ENCODE assay signal across 12 mouse cellular contexts in the genomic region with DNA sequence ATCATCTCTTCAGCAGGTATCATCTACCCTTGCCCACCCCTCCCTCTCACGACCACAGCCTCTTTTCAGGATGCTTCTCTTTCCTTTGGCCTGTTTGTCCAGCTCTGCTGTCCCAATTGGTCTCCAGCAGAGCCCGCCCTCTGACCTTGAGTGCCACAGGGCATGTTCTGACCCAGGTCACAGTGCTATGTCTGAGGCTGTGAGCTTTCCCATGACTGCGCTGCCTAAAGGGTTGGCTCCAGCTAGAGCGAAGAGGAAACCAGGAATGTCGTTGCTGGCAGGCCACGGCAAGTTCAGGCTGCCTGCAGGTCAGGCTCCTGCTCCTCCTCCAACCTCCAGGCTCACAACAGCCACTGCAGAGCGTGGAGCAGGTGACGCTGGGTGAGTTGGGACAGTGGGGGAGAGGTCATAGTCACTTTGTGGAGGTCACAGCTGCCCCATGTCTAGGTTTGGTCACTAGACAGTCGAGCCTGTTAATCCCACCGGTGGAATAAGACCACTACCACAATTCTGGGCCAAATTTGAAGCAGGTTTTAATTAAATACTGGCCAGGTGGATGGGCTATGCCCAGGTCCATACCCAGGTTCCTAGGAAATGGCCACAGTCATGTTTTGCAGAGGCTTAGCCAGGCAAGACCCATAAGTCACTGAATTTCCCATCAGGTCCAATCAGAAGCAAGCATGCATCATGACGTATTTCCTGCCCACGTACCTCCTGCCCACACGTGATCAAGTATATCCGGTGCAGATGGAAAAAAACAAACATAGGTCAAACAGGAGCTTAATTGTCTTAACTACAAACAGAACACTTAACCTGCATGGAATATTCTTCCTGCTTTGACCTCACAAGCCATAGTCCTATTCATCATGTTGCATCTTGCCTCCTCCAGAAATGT. TPM values are rescaled to one million over a fixed set of nuclear protein-coding genes. Genes with fewer than 3 reads are reported as not detected.
DNase-seq lines count a peak whose midpoint lies in the region; ATAC-seq and TF ChIP-seq lines count a peak whose summit lies in the region.
"Had no signal": no experiment of that assay in that cellular context is flagged by ENCODE, and none has a peak within 500 bp of the region (broad histone marks: within the 10 kb centered on the region; RNA-seq: fewer than 3 reads in every experiment).

No protein-coding gene starts in this region.

- H3K27me3 ChIP-seq in heart, embryonic 10.5 days (ENCODE audit: insufficient read depth, poor library complexity, severe bottlenecking), result no peaks in the 10 kb centered on the region
- no peaks in the 10 kb centered on the region for H3K27me3 ChIP-seq in lung, embryonic 14.5 days (ENCODE audit: insufficient read depth, low read length)
- H3K27me3 ChIP-seq in liver, embryonic 16.5 days (ENCODE audit: control insufficient read depth, insufficient read depth, low read depth, low read length), result no peaks in the 10 kb centered on the region

- H3K4me3 ChIP-seq in heart, embryonic 10.5 days, result no peak overlapping the region
- H3K4me3 ChIP-seq in lung, embryonic 14.5 days (ENCODE audit: low read depth, low read length), result no peak overlapping the region
- no peak overlapping the region for H3K4me3 ChIP-seq in brown adipose tissue, adult 24 weeks (ENCODE audit: insufficient read depth, low read depth, low read length)
- no peak overlapping the region for H3K4me3 ChIP-seq in liver, embryonic 16.5 days (ENCODE audit: low read depth, low read length)
- H3K4me3 ChIP-seq: myocyte had no signal

- no peaks in the 10 kb centered on the region for H3K36me3 ChIP-seq in heart, embryonic 10.5 days
- no peaks in the 10 kb centered on the region for H3K36me3 ChIP-seq in lung, embryonic 14.5 days (ENCODE audit: insufficient read depth)
- H3K36me3 ChIP-seq in liver, embryonic 16.5 days (ENCODE audit: control insufficient read depth, insufficient read depth), result no peaks in the 10 kb centered on the region

- 62% methylated on average over 14 of the region's 14 CpGs for WGBS in heart, embryonic 10.5 days
- 49% methylated on average over 14 of the region's 14 CpGs for WGBS in lung, embryonic 14.5 days
- WGBS in liver, embryonic 16.5 days (ENCODE audit: insufficient replicate concordance), result 55% methylated on average over 14 of the region's 14 CpGs

- peaks cover 15% of the 10 kb centered on the region for H3K4me1 ChIP-seq in heart, embryonic 10.5 days
- H3K4me1 ChIP-seq in lung, embryonic 14.5 days (ENCODE audit: insufficient read depth), result 0 out of 2 replicates have a peak, but pooled peaks cover 6% of the 10 kb centered on the region
- H3K4me1 ChIP-seq in brown adipose tissue, adult 24 weeks (ENCODE audit: control insufficient read depth, insufficient read depth, insufficient read length, low read length), result peaks cover 46% of the 10 kb centered on the region
- no peaks in the 10 kb centered on the region for H3K4me1 ChIP-seq in liver, embryonic 16.5 days (ENCODE audit: control insufficient read depth, low read depth, low read length)

- no peak for DNase-seq in heart, embryonic 10.5 days (ENCODE audit: low spot score)
- DNase-seq in heart, postnatal 36 days, result no peak
- no peak for DNase-seq in lung, embryonic 14.5 days
- DNase-seq in lung, postnatal 14 days, result no peak
- DNase-seq in right cerebral cortex, postnatal 36 days (ENCODE audit: low spot score in 2 of 2), result no peak
- no peak for DNase-seq in frontal cortex, adult 2 months (ENCODE audit: extremely low spot score in 1 of 2, low spot score in 1 of 2)

- intact Hi-C loops in heart, postnatal 36 days (cut with DNase I), result no loop called here

- peak overlapping the region; percentile 50 for H3K27ac ChIP-seq in heart, embryonic 10.5 days
- H3K27ac ChIP-seq in lung, embryonic 14.5 days (ENCODE audit: low read depth), result no peak overlapping the region
- peak overlapping the region; percentile 99 for H3K27ac ChIP-seq in brown adipose tissue, adult 24 weeks (replicated peaks; ENCODE audit: low read depth, low read length)
- no peak overlapping the region for H3K27ac ChIP-seq in liver, embryonic 16.5 days (ENCODE audit: low read length)
- H3K27ac ChIP-seq: liver, embryonic 14.5 days had no signal

- no peak for TF ChIP-seq CTCF in lung, embryonic 14.5 days (IDR thresholded peaks at IDR 0.05; ENCODE audit: low read depth)

- H3K4me2 ChIP-seq in lung, embryonic 14.5 days, result no peak overlapping the region
- no peak overlapping the region for H3K4me2 ChIP-seq in liver, embryonic 16.5 days (ENCODE audit: low read depth, low read length)

- no peaks in the 10 kb centered on the region for H3K9me3 ChIP-seq in heart, embryonic 10.5 days
- no peaks in the 10 kb centered on the region for H3K9me3 ChIP-seq in lung, embryonic 14.5 days (ENCODE audit: low read depth, low read length)
- H3K9me3 ChIP-seq in liver, embryonic 16.5 days (replicated peaks; ENCODE audit: control insufficient read depth, low read length), result no peaks in the 10 kb centered on the region

- 0 out of 2 replicates have a peak, but pooled peaks have one; percentile 34 for ATAC-seq in lung, embryonic 14.5 days (ENCODE audit: insufficient read depth)
- ATAC-seq in liver, embryonic 16.5 days (ENCODE audit: low read depth), result peak; percentile 74
- ATAC-seq: CD4-positive, CD25-positive, alpha-beta regulatory T cell, adult 4 months had no signal

- H3K9ac ChIP-seq in lung, embryonic 14.5 days, result no peak overlapping the region
- H3K9ac ChIP-seq in liver, embryonic 16.5 days (ENCODE audit: low read depth, low read length), result no peak overlapping the region
- H3K9ac ChIP-seq: liver, embryonic 14.5 days had no signal

RNA-seq across cellular contexts. Expression of a gene that starts 12.3 kb away (rescaled TPM):
- polyA plus RNA-seq in heart, embryonic 10.5 days (2016; fragmentation: Nextera tagmentation; extraction: Ambion mirVana), result 0.16 and 0.31 TPM in 2 replicates
- 10 to 100 TPM; 30.9 to 32.5 TPM for total RNA-seq in heart, postnatal 36 days (2021)
- polyA plus RNA-seq in lung, embryonic 14.5 days (2014; fragmentation: Nextera tagmentation; extraction: Ambion mirVana), result 17.2 and 17.6 TPM in 2 replicates
- 237 and 366 TPM in 2 replicates for polyA plus RNA-seq in brown adipose tissue, adult 24 weeks (2012; ENCODE audit: insufficient read depth, insufficient read length, missing spikeins)
- polyA plus RNA-seq in liver, embryonic 16.5 days (2015; fragmentation: Nextera tagmentation; extraction: Ambion mirVana), result 3.9 and 4.4 TPM in 2 replicates
- 9.0 and 10.3 TPM in 2 replicates for polyA plus RNA-seq in frontal cortex, adult 2 months (2012; rRNA removed)
- total RNA-seq: granulocyte monocyte progenitor cell, adult 5-6 weeks had no signal
- polyA plus RNA-seq: CD4-positive, CD25-positive, alpha-beta regulatory T cell, adult 4 months had no signal

RNA-seq across cellular contexts. Expression of a gene that starts 25.7 kb away (rescaled TPM):
- polyA plus RNA-seq in heart, embryonic 10.5 days (2016; fragmentation: Nextera tagmentation; extraction: Ambion mirVana), result 0.16 and 0.69 TPM in 2 replicates
- under 1 TPM; 0.42 to 0.65 TPM for total RNA-seq in heart, postnatal 36 days (2021)
- polyA plus RNA-seq in lung, embryonic 14.5 days (2014; fragmentation: Nextera tagmentation; extraction: Ambion mirVana), result 0.62 and 1.0 TPM in 2 replicates
- polyA plus RNA-seq in brown adipose tissue, adult 24 weeks (2012; ENCODE audit: insufficient read depth, insufficient read length, missing spikeins), result not detected in 2 replicates
- 0.09 and 0.14 TPM in 2 replicates for polyA plus RNA-seq in liver, embryonic 16.5 days (2015; fragmentation: Nextera tagmentation; extraction: Ambion mirVana)
- polyA plus RNA-seq in frontal cortex, adult 2 months (2012; rRNA removed), result 0.99 and 1.7 TPM in 2 replicates
- total RNA-seq: granulocyte monocyte progenitor cell, adult 5-6 weeks had no signal
- polyA plus RNA-seq: CD4-positive, CD25-positive, alpha-beta regulatory T cell, adult 4 months had no signal

Comparison
In these comparisons a context has a peak if more than half of its experiments do, and no peak if none do; other contexts are left out.
1. H3K27ac ChIP-seq: peak in heart, embryonic 10.5 days (single experiment) and brown adipose tissue, adult 24 weeks (single experiment); none in lung, embryonic 14.5 days (single experiment) and liver, embryonic 16.5 days (single experiment).
2. RNA of a gene that starts 12.3 kb away (polyA plus RNA-seq): 237 to 366 TPM in brown adipose tissue, adult 24 weeks; 17.2 to 17.6 TPM in lung, embryonic 14.5 days, 9.0 to 10.3 TPM in frontal cortex, adult 2 months, 3.9 to 4.4 TPM in liver, embryonic 16.5 days and 0.16 to 0.31 TPM in heart, embryonic 10.5 days; every median in the first group is over 10 times any median in the second.